Mouse (Mus musculus) neural tube, embryonic 15.5 days (tissue): ENCODE measurements around the gene Paf1. TPM values are rescaled to one million over a fixed set of nuclear protein-coding genes. Genes with fewer than 3 reads are reported as not detected.

Experiments used
- ATAC-seq: fragments of 200-750 bp; cut with Nextera tagmentation; 2 replicates; pipeline ENCODE4 v1.8.0; 2017; ENCODE audit warnings: mild to moderate bottlenecking, moderate TSS enrichment, moderate library complexity; ENCODE audit not compliant: low FRiP score
- H3K27ac ChIP-seq: fragments of 300-500 bp; sonication (generic); replicated peaks from 2 replicates; pipeline ENCODE4 v1.5.1; 2015; ENCODE audit warnings: mild to moderate bottlenecking, inconsistent platforms
- H3K27me3 ChIP-seq: fragments of 300-500 bp; sonication (generic); replicated peaks from 2 replicates; pipeline ENCODE4 v1.6.1; 2015; ENCODE audit warnings: inconsistent platforms
- H3K36me3 ChIP-seq: fragments of 300-500 bp; sonication (generic); 2 replicates; pipeline ENCODE4 v1.6.1; 2015; ENCODE audit warnings: inconsistent platforms
- H3K4me1 ChIP-seq: fragments of 300-500 bp; sonication (generic); 2 replicates; pipeline ENCODE4 v1.6.1; 2015; ENCODE audit warnings: inconsistent platforms
- H3K4me2 ChIP-seq: fragments of 300-500 bp; sonication (generic); 2 replicates; pipeline ENCODE4 v1.6.1; 2015; ENCODE audit warnings: inconsistent platforms, mild to moderate bottlenecking, moderate library complexity
- H3K4me3 ChIP-seq: fragments of 300-500 bp; sonication (generic); replicated peaks from 2 replicates; pipeline ENCODE4 v1.5.1; 2015; ENCODE audit warnings: mild to moderate bottlenecking, inconsistent platforms
- H3K9ac ChIP-seq: fragments of 300-500 bp; sonication (generic); replicated peaks from 2 replicates; pipeline ENCODE4 v1.6.1; 2015; ENCODE audit warnings: mild to moderate bottlenecking, inconsistent platforms
- H3K9me3 ChIP-seq: fragments of 300-500 bp; sonication (generic); replicated peaks from 2 replicates; pipeline ENCODE4 v1.6.1; 2016; ENCODE audit warnings: inconsistent platforms
- WGBS: fragments of 180-500 bp; shearing (Covaris S2); methylation state at CpG from one replicate; pipeline ENCODE4 v1.1.7; 2015; ENCODE audit warnings: mixed read lengths; 5-methylcytosine and 5-hydroxymethylcytosine counted together
- polyA plus RNA-seq: library from polyadenylated mRNA; unstranded; fragments of >200 nt; fragmentation: Nextera tagmentation; extraction: Ambion mirVana; gene quantifications from 2 replicates; pipeline ENCODE4 v1.2.1, GENCODE M21; 2015

Gene Paf1
- polyA plus RNA-seq, 1 experiment from 2014 or later: 96.0 TPM

DNA sequence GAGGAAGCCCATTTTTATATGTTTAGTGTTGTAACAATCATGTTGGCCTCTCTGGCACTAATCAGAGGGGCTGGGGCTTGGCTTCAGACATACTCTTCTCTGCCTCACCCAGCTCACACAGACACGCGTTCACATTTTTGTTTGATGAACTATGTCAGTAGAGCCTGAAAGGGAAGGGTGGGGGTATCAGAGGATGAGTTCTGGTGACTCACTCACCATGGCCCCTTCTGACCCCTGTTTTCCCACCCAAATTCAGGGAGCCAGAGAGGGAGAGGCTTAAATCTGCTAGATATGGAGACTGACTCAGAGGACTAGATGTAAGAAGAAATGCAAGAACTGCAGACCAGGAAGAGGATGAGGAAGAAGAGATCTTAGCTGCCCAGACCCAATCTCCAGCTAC is 26.7 kb downstream of the Paf1 start:
- Histone ChIP-seq H3K4me1 (0 out of 2 replicates have a peak, but pooled peaks cover 4% of the 10 kb centered on the region), H3K9me3 (no peaks in the 10 kb centered on the region), H3K4me3 (no peak overlapping the region), H3K9ac (no peak overlapping the region), H3K36me3 (peaks cover 83% of the 10 kb centered on the region), H3K27me3 (no peaks in the 10 kb centered on the region), H3K4me2 (no peak overlapping the region), H3K27ac (no peak overlapping the region)
- 96% methylated on average over 2 of the region's 2 CpGs for WGBS
- ATAC-seq: no peak

- no peaks in the 10 kb centered on the region for H3K9me3 ChIP-seq
- H3K4me1 ChIP-seq: 0 out of 2 replicates have a peak, but pooled peaks cover 9% of the 10 kb centered on the region
- 92% methylated on average over 1 of the region's 1 CpGs for WGBS
- no peak overlapping the region for H3K4me3 ChIP-seq
- no peak overlapping the region for H3K9ac ChIP-seq
- no peak overlapping the region for H3K27ac ChIP-seq
- ATAC-seq: no peak
- H3K4me2 ChIP-seq: no peak overlapping the region
- H3K36me3 ChIP-seq: peaks cover 54% of the 10 kb centered on the region
- H3K27me3 ChIP-seq: no peaks in the 10 kb centered on the region
These were observed 30.3 kb downstream of the Paf1 start for GRCm38 (mm10) chr7:28423018-28423417.

DNA sequence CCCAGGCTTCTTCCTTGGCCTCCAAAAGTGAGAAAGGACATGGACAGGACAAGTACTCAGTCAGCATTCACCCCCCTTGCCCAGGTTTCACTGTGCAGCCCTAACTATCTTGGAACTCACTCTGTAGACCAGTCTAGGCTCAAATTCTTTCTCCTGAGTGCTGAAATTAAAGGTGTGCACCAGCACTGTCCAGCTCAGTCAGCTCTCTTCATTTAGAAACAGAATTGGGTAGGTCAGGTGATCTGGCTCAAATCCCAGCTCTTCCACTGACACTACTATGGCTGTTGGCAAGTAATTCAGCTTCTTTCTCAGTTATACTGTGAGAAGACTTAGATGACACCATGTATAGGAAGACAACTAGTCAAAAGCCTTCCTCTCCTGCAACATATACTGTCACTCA is 35.0 kb downstream of the Paf1 start:
- no peak for ATAC-seq
- Histone ChIP-seq H3K4me1 (peaks cover 26% of the 10 kb centered on the region), H3K9ac (no peak overlapping the region), H3K4me2 (no peak overlapping the region), H3K4me3 (no peak overlapping the region), H3K9me3 (no peaks in the 10 kb centered on the region), H3K36me3 (peaks cover 20% of the 10 kb centered on the region), H3K27me3 (no peaks in the 10 kb centered on the region), H3K27ac (no peak overlapping the region)

DNA sequence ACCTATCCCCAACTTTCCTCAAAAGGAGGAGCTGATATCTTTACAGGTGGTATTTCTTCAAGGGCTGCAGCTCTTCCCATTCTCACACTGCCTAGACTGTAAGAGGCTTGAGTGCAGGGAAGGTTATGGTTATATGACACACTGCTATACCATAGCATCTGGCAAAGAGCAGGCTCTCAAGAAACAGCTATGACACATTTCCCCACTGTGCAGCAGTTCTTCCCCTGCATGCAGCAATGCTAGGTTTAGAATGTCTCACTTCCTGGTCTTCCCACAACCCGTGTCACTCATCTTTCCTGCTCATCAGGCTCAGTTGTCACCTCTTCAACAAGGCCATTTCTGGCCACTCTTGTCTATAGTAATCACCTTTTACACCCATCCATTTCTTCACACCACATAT is 37.8 kb downstream of the Paf1 start:
- H3K27me3 ChIP-seq: no peaks in the 10 kb centered on the region
- 76% methylated on average over 1 of the region's 1 CpGs for WGBS
- ATAC-seq: no peak
- no peaks in the 10 kb centered on the region for H3K9me3 ChIP-seq
- no peak overlapping the region for H3K9ac ChIP-seq
- no peak overlapping the region for H3K27ac ChIP-seq
- H3K4me3 ChIP-seq: no peak overlapping the region
- H3K4me2 ChIP-seq: no peak overlapping the region
- peaks cover 53% of the 10 kb centered on the region for H3K4me1 ChIP-seq
- H3K36me3 ChIP-seq: peaks cover 11% of the 10 kb centered on the region; the same call in 1 of the 2 replicates

GRCm38 (mm10) chr7:28432252-28432651 is 39.5 kb downstream of the Paf1 start:
- no peak for ATAC-seq
- H3K4me3 ChIP-seq: no peak overlapping the region
- H3K36me3 ChIP-seq: peaks cover 11% of the 10 kb centered on the region; the same call in 1 of the 2 replicates
- H3K4me2 ChIP-seq: no peak overlapping the region
- no peaks in the 10 kb centered on the region for H3K27me3 ChIP-seq
- H3K4me1 ChIP-seq: peaks cover 59% of the 10 kb centered on the region
- no peak overlapping the region for H3K9ac ChIP-seq
- 97% methylated on average over 2 of the region's 2 CpGs for WGBS
- H3K27ac ChIP-seq: no peak overlapping the region
- no peaks in the 10 kb centered on the region for H3K9me3 ChIP-seq

DNA sequence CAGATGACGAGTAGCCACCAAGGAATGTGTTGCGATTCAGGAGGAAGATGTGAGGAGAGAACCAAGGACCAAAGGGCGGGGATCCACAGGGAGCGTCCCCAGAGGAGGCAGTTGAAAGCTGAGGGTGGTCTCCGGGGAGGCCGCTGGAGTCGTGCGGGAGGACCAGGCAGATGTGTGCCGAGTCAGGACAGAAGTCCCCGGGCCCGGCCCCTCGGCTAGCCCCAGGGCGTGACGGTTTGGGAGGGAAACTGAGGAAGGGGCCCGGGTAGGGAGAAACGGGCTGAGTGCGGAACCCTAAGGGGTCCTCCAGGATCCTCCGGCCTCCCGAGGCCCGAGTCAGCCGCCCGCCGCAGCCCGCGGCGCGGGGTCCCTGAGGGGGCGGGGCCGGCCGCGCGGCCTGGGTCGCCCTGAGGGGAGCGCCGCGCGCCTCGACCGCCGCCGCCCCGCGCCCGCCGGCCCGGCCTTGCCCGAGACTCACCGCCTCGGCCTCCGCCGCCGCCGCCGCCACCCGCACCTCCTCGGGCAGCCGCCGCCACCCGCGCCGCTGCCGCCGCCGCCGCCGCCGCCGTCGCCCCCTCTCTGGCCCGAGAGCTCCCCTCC is 43.0 kb downstream of the Paf1 start:
- peaks cover 9% of the 10 kb centered on the region; the same call in 1 of the 2 replicates for H3K36me3 ChIP-seq
- peak; percentile 13 for ATAC-seq
- under 1% methylated on average over 17 of the region's 70 CpGs for WGBS
- H3K4me1 ChIP-seq: peaks cover 51% of the 10 kb centered on the region
- H3K9me3 ChIP-seq: no peaks in the 10 kb centered on the region
- H3K9ac ChIP-seq: peak overlapping the region; percentile 71
- no peaks in the 10 kb centered on the region for H3K27me3 ChIP-seq
- peak overlapping the region; percentile 84 for H3K4me2 ChIP-seq
- peak overlapping the region; percentile 54 for H3K27ac ChIP-seq
- H3K4me3 ChIP-seq: peak overlapping the region; percentile 56

DNA sequence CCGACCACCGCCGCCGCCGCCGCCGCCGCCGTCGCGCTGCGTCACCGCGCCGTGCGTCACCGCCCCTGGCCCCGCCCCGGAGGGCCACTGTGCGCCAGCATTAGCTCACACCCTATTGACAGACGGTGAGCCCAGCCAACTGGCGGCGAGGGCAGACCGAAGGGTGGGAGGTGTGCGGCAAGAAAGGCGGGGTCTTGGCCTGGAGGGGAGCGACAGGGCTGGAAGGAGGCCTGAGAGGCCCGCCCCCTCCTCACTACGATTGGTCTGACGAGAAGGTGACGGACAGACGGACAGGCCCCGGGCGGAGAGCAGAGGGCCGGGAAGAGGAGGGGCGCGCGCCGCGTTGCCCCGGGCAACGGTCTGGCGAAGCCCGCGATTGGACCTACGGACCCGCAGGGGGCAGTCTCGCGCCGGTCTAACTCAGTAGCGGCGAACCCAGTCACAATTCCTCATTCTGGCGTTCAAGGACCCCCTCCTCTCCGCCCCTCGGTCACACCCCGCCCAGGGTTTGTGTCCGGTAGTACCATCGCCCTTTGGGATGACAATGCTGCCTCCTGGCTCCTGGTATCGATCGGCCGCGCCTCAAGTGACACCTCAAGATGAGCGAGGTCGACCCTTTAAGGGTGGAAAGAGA is 43.6 kb downstream of the Paf1 start:
- H3K4me2 ChIP-seq: peak overlapping the region; percentile 84
- H3K9me3 ChIP-seq: no peaks in the 10 kb centered on the region
- H3K4me3 ChIP-seq: peak overlapping the region; percentile 56
- no peaks in the 10 kb centered on the region for H3K27me3 ChIP-seq
- peaks cover 7% of the 10 kb centered on the region; the same call in 1 of the 2 replicates for H3K36me3 ChIP-seq
- peak; percentile 98 for ATAC-seq
- H3K27ac ChIP-seq: peak overlapping the region; percentile 87
- under 1% methylated on average over 55 of the region's 64 CpGs for WGBS
- peaks cover 48% of the 10 kb centered on the region for H3K4me1 ChIP-seq
- H3K9ac ChIP-seq: peak overlapping the region; percentile 71

DNA sequence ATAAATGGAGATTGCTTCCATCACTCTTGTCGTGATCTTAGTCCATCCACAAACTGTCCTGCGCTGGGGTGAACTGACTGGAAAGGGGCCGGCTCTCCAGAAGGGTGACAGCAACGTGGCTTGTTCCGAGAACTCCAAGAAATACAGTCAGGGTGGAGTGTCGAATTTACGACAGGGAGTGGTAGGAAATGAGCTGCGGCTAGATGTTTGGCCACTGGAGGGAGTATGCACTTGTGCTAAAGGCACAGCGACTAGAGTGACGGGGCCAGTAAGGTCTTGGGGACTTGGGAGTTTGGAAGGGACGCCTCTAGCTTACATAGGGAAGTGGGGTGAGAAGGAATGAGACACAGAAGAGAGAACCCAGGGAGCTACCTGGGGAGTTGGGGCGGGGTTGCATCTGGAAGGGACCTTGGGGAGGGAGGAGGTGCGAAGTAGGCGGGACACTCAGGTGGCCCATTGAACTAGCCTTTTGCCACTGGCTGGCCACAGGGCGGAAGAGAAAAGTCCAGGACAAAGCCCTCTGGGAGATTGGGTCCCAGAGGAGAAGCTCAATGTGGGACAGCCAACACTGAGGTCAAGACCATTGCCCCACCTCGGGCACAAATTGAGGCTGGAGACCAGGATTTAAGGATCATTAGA is 44.3 kb downstream of the Paf1 start, which contains the start of gene Gmfg:
Gene Gmfg (plus strand): TSS at position 516 of the 639 bp plus-strand sequence.
- peak within 1 kb of the TSS; percentile 56 for H3K4me3 ChIP-seq
- H3K9me3 ChIP-seq: no peaks in the 10 kb centered on the region
- peak; percentile 63 for ATAC-seq
- H3K27me3 ChIP-seq: no peaks in the 10 kb centered on the region
- H3K4me2 ChIP-seq: peak within 1 kb of the TSS; percentile 69
- peak within 1 kb of the TSS; percentile 63 for H3K9ac ChIP-seq
- peaks cover 42% of the 10 kb centered on the region for H3K4me1 ChIP-seq
- 1% methylated on average over 16 of the region's 16 CpGs for WGBS
- H3K27ac ChIP-seq: peak within 1 kb of the TSS; percentile 87
- H3K36me3 ChIP-seq: peaks cover 5% of the 10 kb centered on the region; the same call in 1 of the 2 replicates

GRCm38 (mm10) chr7:28437964-28438363 is 45.2 kb downstream of the Paf1 start:
- no peak overlapping the region for H3K4me3 ChIP-seq
- H3K36me3 ChIP-seq: no peaks in the 10 kb centered on the region
- ATAC-seq: no peak
- no peak overlapping the region for H3K9ac ChIP-seq
- no peak overlapping the region for H3K4me2 ChIP-seq
- H3K27me3 ChIP-seq: no peaks in the 10 kb centered on the region
- no peak overlapping the region for H3K27ac ChIP-seq
- H3K9me3 ChIP-seq: no peaks in the 10 kb centered on the region
- peaks cover 33% of the 10 kb centered on the region for H3K4me1 ChIP-seq

DNA sequence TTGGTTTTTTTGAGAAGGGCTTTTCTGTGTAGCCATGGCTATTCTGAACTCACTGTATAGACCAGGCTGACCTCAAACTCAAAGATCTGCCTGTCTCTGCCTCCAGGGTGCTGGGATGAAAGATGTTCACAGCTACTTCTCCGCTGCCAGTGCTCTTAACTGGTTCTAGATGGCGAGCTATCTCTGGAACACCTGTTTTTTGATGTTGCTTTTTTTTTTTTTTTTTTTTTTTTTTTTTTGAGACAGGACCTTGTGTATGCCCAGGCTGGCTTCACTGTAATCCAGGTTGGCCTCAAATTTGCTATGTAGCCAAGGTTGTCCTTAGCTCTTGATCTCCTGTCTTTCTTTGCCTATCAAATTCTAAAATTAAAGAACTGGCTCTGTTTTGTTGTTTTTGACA is 46.0 kb downstream of the Paf1 start:
- no peak overlapping the region for H3K4me3 ChIP-seq
- H3K27ac ChIP-seq: no peak overlapping the region
- 98% methylated on average over 2 of the region's 2 CpGs for WGBS
- H3K27me3 ChIP-seq: no peaks in the 10 kb centered on the region
- H3K4me2 ChIP-seq: no peak overlapping the region
- no peaks in the 10 kb centered on the region for H3K36me3 ChIP-seq
- no peak overlapping the region for H3K9ac ChIP-seq
- no peak for ATAC-seq
- peaks cover 25% of the 10 kb centered on the region for H3K4me1 ChIP-seq
- H3K9me3 ChIP-seq: no peaks in the 10 kb centered on the region

DNA sequence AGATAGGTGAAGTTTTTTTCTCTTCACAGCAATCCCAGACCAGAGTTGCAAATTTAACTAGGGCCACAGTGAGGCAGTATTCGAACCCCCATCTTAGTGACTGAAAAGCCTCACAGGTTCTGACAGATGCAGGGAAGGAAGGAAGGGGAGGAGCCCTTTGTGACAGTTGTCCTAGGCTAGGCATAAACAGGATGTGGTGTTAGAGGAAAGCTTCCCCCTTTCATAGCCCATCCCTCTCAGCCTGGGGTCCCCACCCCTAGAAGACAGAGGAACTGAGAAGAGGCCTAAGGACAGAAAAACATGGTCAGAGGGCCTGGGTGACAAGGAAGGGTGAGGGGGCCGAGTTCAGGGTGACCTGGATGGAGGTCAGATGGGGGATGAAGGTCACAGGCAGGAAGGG is 48.0 kb downstream of the Paf1 start:
- 54% methylated on average over 2 of the region's 2 CpGs for WGBS

More for the DNA sequence above, 48.0 kb downstream of the Paf1 start:
- Histone ChIP-seq H3K27ac (no peak overlapping the region), H3K36me3 (no peaks in the 10 kb centered on the region), H3K4me3 (no peak overlapping the region), H3K27me3 (0 out of 2 replicates have a peak, but pooled peaks cover 5% of the 10 kb centered on the region), H3K4me1 (peaks cover 6% of the 10 kb centered on the region), H3K9me3 (no peaks in the 10 kb centered on the region), H3K9ac (no peak overlapping the region), H3K4me2 (no peak overlapping the region)
- ATAC-seq: no peak
